ENCODE assay signal across 9 mouse cellular contexts in the genomic region with DNA sequence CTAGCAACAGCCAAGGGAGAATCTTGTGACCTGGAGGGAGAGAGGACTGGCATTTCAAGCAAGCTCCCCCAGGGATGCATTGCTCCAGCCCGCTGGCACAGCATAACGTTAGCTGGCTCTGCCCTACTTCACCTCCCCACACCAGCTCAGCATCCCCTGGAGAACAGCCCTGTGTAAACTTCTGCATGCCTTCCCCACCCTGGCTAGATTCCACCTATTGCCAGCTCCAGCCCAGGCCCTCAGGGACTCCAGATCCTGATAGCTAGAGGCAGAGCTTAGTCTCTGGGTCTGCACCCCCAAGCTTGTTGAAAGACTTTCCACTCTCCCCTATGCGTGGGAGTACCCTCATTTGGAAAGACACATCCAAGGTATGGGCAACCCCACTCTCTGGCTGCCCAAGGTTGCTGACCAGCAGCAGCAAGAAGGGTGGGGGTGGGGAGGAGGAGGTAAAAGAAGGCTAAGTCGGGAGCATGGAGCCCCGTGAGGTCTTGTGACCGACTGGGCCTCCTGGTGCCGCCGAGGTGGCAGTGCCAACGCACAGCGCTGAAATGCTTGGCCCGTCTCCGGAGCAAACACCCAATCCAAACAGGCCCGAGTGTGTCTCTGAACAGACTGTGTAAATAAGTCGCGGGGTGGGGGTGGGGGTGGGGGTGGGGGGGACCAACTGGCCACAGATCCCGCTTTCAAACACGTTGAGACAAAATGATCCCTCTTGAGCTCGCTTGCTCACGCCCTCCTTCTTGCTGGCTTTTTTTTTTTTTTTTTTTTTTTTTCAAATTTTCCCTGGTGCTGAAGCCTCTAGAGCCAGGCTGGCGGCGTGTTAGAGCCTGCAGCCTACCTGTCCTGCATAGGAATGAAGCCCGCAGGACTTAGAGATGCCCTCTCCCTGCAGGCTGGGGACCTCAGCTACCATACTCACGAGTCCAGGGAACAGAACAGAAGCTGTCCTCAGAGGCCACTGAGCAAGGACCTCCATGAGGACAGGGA.
DNase-seq lines count a peak whose midpoint lies in the region; ATAC-seq lines count a peak whose summit lies in the region.
"Had no signal": no experiment of that assay in that cellular context is flagged by ENCODE, and none has a peak within 500 bp of the region (broad histone marks: within the 10 kb centered on the region; RNA-seq: fewer than 3 reads in every experiment).

No protein-coding gene starts in this region.

- no peaks in the 10 kb centered on the region for H3K27me3 ChIP-seq in hindbrain, embryonic 10.5 days (ENCODE audit: insufficient read depth, poor library complexity, severe bottlenecking)
- no peaks in the 10 kb centered on the region for H3K27me3 ChIP-seq in hindbrain, embryonic 12.5 days
- no peaks in the 10 kb centered on the region for H3K27me3 ChIP-seq in intestine, embryonic 14.5 days (replicated peaks; ENCODE audit: control insufficient read depth, insufficient read depth, low read length)
- no peaks in the 10 kb centered on the region for H3K27me3 ChIP-seq in lung, embryonic 15.5 days
- H3K27me3 ChIP-seq in heart, embryonic 10.5 days (ENCODE audit: insufficient read depth, poor library complexity, severe bottlenecking) = no peaks in the 10 kb centered on the region
- H3K27me3 ChIP-seq: limb, embryonic 12.5 days had no signal

- H3K4me2 ChIP-seq in hindbrain, embryonic 12.5 days (replicated peaks) = no peak overlapping the region
- H3K4me2 ChIP-seq in intestine, embryonic 14.5 days (ENCODE audit: low read length) = no peak overlapping the region
- H3K4me2 ChIP-seq in lung, embryonic 15.5 days = peak overlapping the region; percentile 45
- H3K4me2 ChIP-seq: limb, embryonic 12.5 days had no signal

- H3K9ac ChIP-seq in hindbrain, embryonic 12.5 days = no peak overlapping the region
- H3K9ac ChIP-seq in intestine, embryonic 14.5 days (ENCODE audit: low read length) = no peak overlapping the region
- H3K9ac ChIP-seq in lung, embryonic 15.5 days = no peak overlapping the region
- H3K9ac ChIP-seq: limb, embryonic 12.5 days had no signal

- DNase-seq in hindbrain, embryonic 10.5 days (ENCODE audit: low spot score) = no peak
- DNase-seq in cerebellum, adult 8-10 months = peak; percentile 32
- DNase-seq in intestine, embryonic 14.5 days (ENCODE audit: low spot score) = no peak
- no peak for DNase-seq in kidney, adult 18-20 months
- DNase-seq in heart, embryonic 10.5 days (ENCODE audit: low spot score) = no peak

- 78% methylated on average over 23 of the region's 23 CpGs for WGBS in hindbrain, embryonic 10.5 days
- 71% methylated on average over 22 of the region's 23 CpGs for WGBS in hindbrain, embryonic 12.5 days
- 61% methylated on average over 23 of the region's 23 CpGs for WGBS in intestine, embryonic 14.5 days
- WGBS in lung, embryonic 15.5 days = 57% methylated on average over 23 of the region's 23 CpGs
- WGBS in heart, embryonic 10.5 days = 77% methylated on average over 21 of the region's 23 CpGs

- no peak overlapping the region for H3K4me3 ChIP-seq in hindbrain, embryonic 10.5 days
- no peak overlapping the region for H3K4me3 ChIP-seq in hindbrain, embryonic 12.5 days
- H3K4me3 ChIP-seq in intestine, embryonic 14.5 days (ENCODE audit: low read depth, low read length) = no peak overlapping the region
- no peak overlapping the region for H3K4me3 ChIP-seq in lung, embryonic 15.5 days
- no peak overlapping the region for H3K4me3 ChIP-seq in heart, embryonic 10.5 days
- H3K4me3 ChIP-seq: limb, embryonic 12.5 days had no signal

- peak overlapping the region; percentile 45; the same call in 1 of the 2 replicates for H3K27ac ChIP-seq in hindbrain, embryonic 10.5 days
- no peak overlapping the region for H3K27ac ChIP-seq in hindbrain, embryonic 12.5 days
- H3K27ac ChIP-seq in intestine, embryonic 14.5 days (ENCODE audit: low read depth) = no peak overlapping the region
- peak overlapping the region; percentile 94 for H3K27ac ChIP-seq in lung, embryonic 15.5 days
- H3K27ac ChIP-seq in heart, embryonic 10.5 days = no peak overlapping the region; the same call in 1 of the 2 replicates
- H3K27ac ChIP-seq: limb, embryonic 12.5 days had no signal

- ATAC-seq in hindbrain, embryonic 12.5 days (ENCODE audit: low FRiP score) = no peak
- ATAC-seq in intestine, embryonic 14.5 days (replicated peaks; ENCODE audit: low FRiP score, low TSS enrichment, low read depth) = peak; percentile 29; the same call in 1 of the 2 replicates
- ATAC-seq in lung, embryonic 15.5 days (ENCODE audit: borderline replicate concordance, extremely low read depth, low FRiP score, low TSS enrichment) = peak; percentile 79
- ATAC-seq in erythroblast, adult 5-6 weeks (replicated peaks; ENCODE audit: low FRiP score, poor library complexity, severe bottlenecking) = no peak

- H3K36me3 ChIP-seq in hindbrain, embryonic 10.5 days = peaks cover 20% of the 10 kb centered on the region; the same call in 1 of the 2 replicates
- 0 out of 2 replicates have a peak, but pooled peaks cover 3% of the 10 kb centered on the region for H3K36me3 ChIP-seq in hindbrain, embryonic 12.5 days
- H3K36me3 ChIP-seq in intestine, embryonic 14.5 days (ENCODE audit: control insufficient read depth, insufficient read depth, low read length) = no peaks in the 10 kb centered on the region
- no peaks in the 10 kb centered on the region for H3K36me3 ChIP-seq in lung, embryonic 15.5 days
- H3K36me3 ChIP-seq in heart, embryonic 10.5 days = no peaks in the 10 kb centered on the region

- peaks cover 34% of the 10 kb centered on the region for H3K4me1 ChIP-seq in hindbrain, embryonic 10.5 days (replicated peaks)
- H3K4me1 ChIP-seq in hindbrain, embryonic 12.5 days = peaks cover 18% of the 10 kb centered on the region
- no peaks in the 10 kb centered on the region; the same call in 1 of the 2 replicates for H3K4me1 ChIP-seq in intestine, embryonic 14.5 days (replicated peaks; ENCODE audit: control insufficient read depth, insufficient read depth, low read length)
- peaks cover 26% of the 10 kb centered on the region for H3K4me1 ChIP-seq in lung, embryonic 15.5 days
- peaks cover 4% of the 10 kb centered on the region; the same call in 1 of the 2 replicates for H3K4me1 ChIP-seq in heart, embryonic 10.5 days

- H3K9me3 ChIP-seq in hindbrain, embryonic 10.5 days = no peaks in the 10 kb centered on the region
- H3K9me3 ChIP-seq in hindbrain, embryonic 12.5 days (replicated peaks) = no peaks in the 10 kb centered on the region
- no peaks in the 10 kb centered on the region for H3K9me3 ChIP-seq in intestine, embryonic 14.5 days (ENCODE audit: control insufficient read depth, low read length)
- no peaks in the 10 kb centered on the region for H3K9me3 ChIP-seq in lung, embryonic 15.5 days
- H3K9me3 ChIP-seq in heart, embryonic 10.5 days = no peaks in the 10 kb centered on the region
- H3K9me3 ChIP-seq: limb, embryonic 12.5 days had no signal

Comparison
In these comparisons a context has a peak if more than half of its experiments do, and no peak if none do; other contexts are left out.
1. H3K27ac ChIP-seq: peak in hindbrain, embryonic 10.5 days (single experiment) and lung, embryonic 15.5 days (single experiment); none in hindbrain, embryonic 12.5 days (single experiment), intestine, embryonic 14.5 days (single experiment) and heart, embryonic 10.5 days (single experiment).
2. ATAC-seq: peak in intestine, embryonic 14.5 days (single experiment) and lung, embryonic 15.5 days (single experiment); none in hindbrain, embryonic 12.5 days (single experiment) and erythroblast, adult 5-6 weeks (single experiment).